Mouse (Mus musculus) left cerebral cortex, postnatal 4 days (tissue): ENCODE results near the gene Klhl1. TPM values are rescaled to one million over a fixed set of nuclear protein-coding genes. Genes with fewer than 3 reads are reported as not detected.
"Not testable (repeated sequence)": the region's sequence is repeated elsewhere in the genome, so short reads cannot be mapped to it uniquely, and the experiment has no call there.

Experiments used
- DNase-seq: peaks from one replicate; pipeline ENCODE4 v3.0.0-alpha.2; 2022
- intact Hi-C: fragments of 180-260 bp; cut with DNase I; formaldehyde crosslinking; loops from one replicate; pipeline ENCODE4 v1.15.1; 2025
- total RNA-seq, 2 experiments: library from RNA; stranded (reverse); gene quantifications; 2 replicates each; pipeline ENCODE4 v1.2.3; 2021

Klhl1 gene
- 10 to 100 TPM; 12.4 to 15.5 TPM for total RNA-seq

- peak; percentile 48 for DNase-seq
- intact Hi-C loops, result loop anchor here (10.0 kb wide), 1 partner anchor 386 kb away; no protein-coding TSS in a partner anchor
Observed at GRCm38 (mm10) chr14:96518954-96519682, at the start of gene Klhl1. Klhl1 (minus strand) TSS chr14:96519102.

- intact Hi-C loops, result no loop called here
- DNase-seq, result no peak
Observed at GRCm38 (mm10) chr14:96553668-96554067, 34.8 kb upstream of the Klhl1 start.

- intact Hi-C loops, result loop anchor here (10.0 kb wide), 1 partner anchor 386 kb away; no protein-coding TSS in a partner anchor
Observed at GRCm38 (mm10) chr14:96518151-96518953, 550 bp downstream of the Klhl1 start.

GRCm38 (mm10) chr14:96517727-96518126, 1.2 kb downstream of the Klhl1 start:
- intact Hi-C loops, result loop anchor here (10.0 kb wide), 1 partner anchor 387 kb away; no protein-coding TSS in a partner anchor
- DNase-seq, result peak; percentile 3

More at GRCm38 (mm10) chr14:96518151-96518953, 550 bp downstream of the Klhl1 start:
- peak; percentile 74 for DNase-seq

- DNase-seq, result no peak
- intact Hi-C loops, result no loop called here
Observed at GRCm38 (mm10) chr14:96499936-96500335, 19.0 kb downstream of the Klhl1 start.

GRCm38 (mm10) chr14:96471812-96472211, 47.1 kb downstream of the Klhl1 start:
- DNase-seq, result no peak
- intact Hi-C loops, result no loop called here

- DNase-seq, result no peak
- intact Hi-C loops, result no loop called here
Observed at GRCm38 (mm10) chr14:96471336-96471735, 47.6 kb downstream of the Klhl1 start.

GRCm38 (mm10) chr14:96461756-96462155, 57.1 kb downstream of the Klhl1 start:
- intact Hi-C loops, result no loop called here
- no peak for DNase-seq

GRCm38 (mm10) chr14:96392032-96392737, 126.7 kb downstream of the Klhl1 start:
- intact Hi-C loops, result no loop called here
- DNase-seq, result no peak

GRCm38 (mm10) chr14:96362727-96363126, 156.2 kb downstream of the Klhl1 start:
- intact Hi-C loops, result no loop called here
- DNase-seq, result no peak

- intact Hi-C loops, result no loop called here
- no peak for DNase-seq
Observed at GRCm38 (mm10) chr14:96348220-96348619, 170.7 kb downstream of the Klhl1 start.

GRCm38 (mm10) chr14:96331069-96331468, 187.8 kb downstream of the Klhl1 start:
- no peak for DNase-seq
- intact Hi-C loops, result no loop called here

- intact Hi-C loops, result no loop called here
- no peak for DNase-seq
Observed at GRCm38 (mm10) chr14:96217805-96218441, 301.0 kb downstream of the Klhl1 start.

GRCm38 (mm10) chr14:96194795-96195194, 324.1 kb downstream of the Klhl1 start:
- DNase-seq, intact Hi-C loops: not testable (repeated sequence)

GRCm38 (mm10) chr14:96174546-96174945, 344.4 kb downstream of the Klhl1 start:
- DNase-seq, result no peak
- intact Hi-C loops, result no loop called here

- intact Hi-C loops, result no loop called here
- no peak for DNase-seq
Observed at GRCm38 (mm10) chr14:96143137-96143536, 375.8 kb downstream of the Klhl1 start.

GRCm38 (mm10) chr14:96140246-96140645, 378.7 kb downstream of the Klhl1 start:
- intact Hi-C loops, result no loop called here
- DNase-seq, result no peak

- peak; percentile 37 for DNase-seq
- intact Hi-C loops, result no loop called here
Observed at GRCm38 (mm10) chr14:96107396-96107795, 411.5 kb downstream of the Klhl1 start.

GRCm38 (mm10) chr14:96081681-96082207, 437.2 kb downstream of the Klhl1 start:
- DNase-seq, result no peak
- intact Hi-C loops, result no loop called here

- DNase-seq, result no peak
- intact Hi-C loops, result no loop called here
Observed at GRCm38 (mm10) chr14:96065884-96066283, 453.0 kb downstream of the Klhl1 start.
